Mouse (Mus musculus): ENCODE measurements at regions not wholly inside any gene's neighbourhood (a gene's known extent, or its start where the extent isn't known, plus 50 kb on each side); places are given as distances from the start of the nearest gene placed in this dataset.

GRCm38 (mm10) chr8:126212802-126213201, 85.6 kb upstream of the Slc35f3 start:
- no peak for ATAC-seq (ENCODE audit: insufficient number of reproducible peaks, low FRiP score, low TSS enrichment, low read depth)
- Histone ChIP-seq H3K27me3 (no peaks in the 10 kb centered on the region), H3K9ac (no peak overlapping the region), H3K36me3 (no peaks in the 10 kb centered on the region), H3K4me3 (replicated peaks) (no peak overlapping the region), H3K4me2 (replicated peaks) (no peak overlapping the region), H3K27ac (replicated peaks) (no peak overlapping the region), H3K9me3 (replicated peaks) (no peaks in the 10 kb centered on the region), H3K4me1 (no peaks in the 10 kb centered on the region)
- 73% methylated on average over 5 of the region's 5 CpGs for WGBS

DNA sequence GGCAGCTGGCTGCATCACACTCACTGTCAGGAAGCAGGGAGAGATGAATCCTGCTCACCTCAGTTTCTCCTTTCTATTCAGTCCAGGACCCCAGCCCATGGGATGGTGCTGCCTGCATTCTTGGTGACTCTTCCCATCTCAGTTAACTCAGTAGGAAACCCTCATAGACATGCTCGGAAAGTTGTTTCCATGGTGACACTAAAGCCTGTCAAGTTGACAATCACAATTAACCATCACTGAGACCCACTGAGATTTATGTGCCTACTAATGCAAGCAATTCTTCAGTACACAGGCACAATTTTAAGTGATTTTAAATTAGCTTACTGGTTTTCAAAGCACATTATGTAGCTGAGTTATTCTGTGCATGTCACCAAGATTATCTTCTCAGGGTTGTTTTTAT, 83.8 kb upstream of the Slc35f3 start:
- H3K27me3 ChIP-seq: no peaks in the 10 kb centered on the region
- ATAC-seq (ENCODE audit: insufficient number of reproducible peaks, low FRiP score, low TSS enrichment, low read depth): no peak
- H3K9ac ChIP-seq: no peak overlapping the region
- 73% methylated on average over 1 of the region's 1 CpGs for WGBS
- no peaks in the 10 kb centered on the region for H3K36me3 ChIP-seq
- H3K4me1 ChIP-seq: no peaks in the 10 kb centered on the region
- no peak overlapping the region for H3K27ac ChIP-seq (replicated peaks)
- H3K4me3 ChIP-seq (replicated peaks): no peak overlapping the region
- no peaks in the 10 kb centered on the region for H3K9me3 ChIP-seq (replicated peaks)
- H3K4me2 ChIP-seq (replicated peaks): no peak overlapping the region

GRCm38 (mm10) chr8:126216391-126216790, 82.0 kb upstream of the Slc35f3 start:
- Histone ChIP-seq H3K27me3 (no peaks in the 10 kb centered on the region), H3K4me2 (replicated peaks) (no peak overlapping the region), H3K9ac (no peak overlapping the region), H3K4me3 (replicated peaks) (no peak overlapping the region), H3K27ac (replicated peaks) (no peak overlapping the region), H3K36me3 (no peaks in the 10 kb centered on the region), H3K4me1 (no peaks in the 10 kb centered on the region), H3K9me3 (replicated peaks) (no peaks in the 10 kb centered on the region)
- WGBS: 75% methylated on average over 5 of the region's 5 CpGs
- ATAC-seq (ENCODE audit: insufficient number of reproducible peaks, low FRiP score, low TSS enrichment, low read depth): no peak

DNA sequence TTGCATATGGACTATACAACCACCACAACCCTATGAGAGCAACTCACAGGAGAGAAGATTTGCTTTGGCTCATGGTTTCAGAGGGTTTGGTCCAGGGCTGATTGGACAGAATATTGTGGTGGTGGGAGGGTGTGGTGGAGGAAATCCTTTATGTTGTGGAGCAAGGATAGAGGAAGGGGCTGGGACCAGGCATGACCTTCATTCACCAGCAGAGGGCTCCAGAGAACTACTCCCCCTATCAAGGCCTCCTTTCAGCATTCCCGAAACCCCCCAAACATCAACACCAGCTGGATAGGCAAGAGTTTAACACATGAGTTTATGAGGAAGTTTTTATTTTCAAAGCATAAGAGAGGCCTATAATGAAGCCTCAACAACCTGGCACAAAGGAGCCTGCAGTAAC, 76.7 kb upstream of the Slc35f3 start:
- Histone ChIP-seq H3K9me3 (replicated peaks) (no peaks in the 10 kb centered on the region), H3K4me3 (replicated peaks) (no peak overlapping the region), H3K9ac (no peak overlapping the region), H3K27ac (replicated peaks) (no peak overlapping the region), H3K36me3 (no peaks in the 10 kb centered on the region), H3K27me3 (no peaks in the 10 kb centered on the region), H3K4me2 (replicated peaks) (no peak overlapping the region), H3K4me1 (no peaks in the 10 kb centered on the region)
- 60% methylated on average over 1 of the region's 1 CpGs for WGBS
- ATAC-seq (ENCODE audit: insufficient number of reproducible peaks, low FRiP score, low TSS enrichment, low read depth): no peak

DNA sequence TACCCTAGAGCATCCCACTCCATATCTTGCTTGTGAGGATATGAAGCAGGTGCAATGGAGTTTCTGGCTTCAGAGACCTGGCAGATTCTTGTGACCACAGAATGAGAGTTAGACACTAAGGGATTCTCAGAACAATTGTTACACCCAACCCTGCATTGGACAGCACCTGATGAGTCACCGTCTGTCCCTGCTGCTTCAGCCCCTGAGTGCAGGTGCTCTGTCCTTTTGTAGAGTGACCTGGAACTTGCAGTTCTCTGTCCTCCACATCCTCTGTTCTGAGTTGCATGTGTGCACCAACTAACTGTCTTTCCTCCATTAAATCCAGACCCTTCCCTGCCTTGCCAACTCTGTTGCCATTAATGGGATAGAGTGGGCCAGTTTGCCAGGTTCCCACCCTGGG, 66.6 kb upstream of the Slc35f3 start:
- 91% methylated on average over 1 of the region's 1 CpGs for WGBS
- Histone ChIP-seq H3K27ac (replicated peaks) (no peak overlapping the region), H3K4me2 (replicated peaks) (no peak overlapping the region), H3K4me1 (no peaks in the 10 kb centered on the region), H3K9ac (no peak overlapping the region), H3K4me3 (replicated peaks) (no peak overlapping the region), H3K36me3 (no peaks in the 10 kb centered on the region), H3K9me3 (replicated peaks) (no peaks in the 10 kb centered on the region), H3K27me3 (no peaks in the 10 kb centered on the region)
- ATAC-seq (ENCODE audit: insufficient number of reproducible peaks, low FRiP score, low TSS enrichment, low read depth): no peak

- H3K9me3 ChIP-seq (replicated peaks): no peaks in the 10 kb centered on the region
- ATAC-seq (ENCODE audit: insufficient number of reproducible peaks, low FRiP score, low TSS enrichment, low read depth): no peak
- WGBS: 28% methylated on average over 7 of the region's 7 CpGs
- H3K4me1 ChIP-seq: no peaks in the 10 kb centered on the region
- no peak overlapping the region for H3K9ac ChIP-seq
- H3K4me3 ChIP-seq (replicated peaks): no peak overlapping the region
- no peaks in the 10 kb centered on the region for H3K36me3 ChIP-seq
- H3K4me2 ChIP-seq (replicated peaks): no peak overlapping the region
- no peak overlapping the region for H3K27ac ChIP-seq (replicated peaks)
- no peaks in the 10 kb centered on the region for H3K27me3 ChIP-seq
These were observed 65.8 kb upstream of the Slc35f3 start for GRCm38 (mm10) chr8:126232521-126232920.

GRCm38 (mm10) chr8:126239684-126240083, 58.7 kb upstream of the Slc35f3 start:
- no peak overlapping the region for H3K9ac ChIP-seq
- H3K4me3 ChIP-seq (replicated peaks): no peak overlapping the region
- no peak for ATAC-seq (ENCODE audit: insufficient number of reproducible peaks, low FRiP score, low TSS enrichment, low read depth)
- H3K4me2 ChIP-seq (replicated peaks): no peak overlapping the region
- no peaks in the 10 kb centered on the region for H3K4me1 ChIP-seq
- no peaks in the 10 kb centered on the region for H3K36me3 ChIP-seq
- H3K27me3 ChIP-seq: no peaks in the 10 kb centered on the region
- H3K9me3 ChIP-seq (replicated peaks): no peaks in the 10 kb centered on the region
- H3K27ac ChIP-seq (replicated peaks): no peak overlapping the region

GRCm38 (mm10) chr8:126244321-126244720, 54.0 kb upstream of the Slc35f3 start:
- Histone ChIP-seq H3K4me1 (no peaks in the 10 kb centered on the region), H3K9ac (no peak overlapping the region), H3K9me3 (replicated peaks) (no peaks in the 10 kb centered on the region), H3K4me2 (replicated peaks) (no peak overlapping the region), H3K27me3 (peaks cover 5% of the 10 kb centered on the region; the same call in 1 of the 2 replicates), H3K27ac (replicated peaks) (no peak overlapping the region), H3K4me3 (replicated peaks) (no peak overlapping the region), H3K36me3 (no peaks in the 10 kb centered on the region)
- 56% methylated on average over 4 of the region's 4 CpGs for WGBS
- no peak for ATAC-seq (ENCODE audit: insufficient number of reproducible peaks, low FRiP score, low TSS enrichment, low read depth)
